Mouse (Mus musculus) heart, embryonic 12.5 days (tissue): ENCODE results near the gene Dpp9. TPM values are rescaled to one million over a fixed set of nuclear protein-coding genes. Genes with fewer than 3 reads are reported as not detected.
A peak's percentile ranks its signal among the peaks of the same experiment; 100 is the strongest.

Experiments used
- ATAC-seq: fragments of 200-750 bp; cut with Nextera tagmentation; 2 replicates; pipeline ENCODE4 v1.8.0; 2017; ENCODE audit warnings: moderate TSS enrichment, moderate library complexity; ENCODE audit not compliant: insufficient number of reproducible peaks, low FRiP score
- H3K27ac ChIP-seq: fragments of 300-500 bp; sonication (generic); 2 replicates; pipeline ENCODE4 v1.5.1; 2016; ENCODE audit warnings: mild to moderate bottlenecking, moderate library complexity; ENCODE audit not compliant: poor library complexity, severe bottlenecking
- H3K27me3 ChIP-seq: fragments of 300-500 bp; sonication (generic); replicated peaks from 2 replicates; pipeline ENCODE4 v1.6.1; 2016; ENCODE audit warnings: mild to moderate bottlenecking, moderate library complexity
- H3K36me3 ChIP-seq: fragments of 300-500 bp; sonication (generic); 2 replicates; pipeline ENCODE4 v1.6.1; 2016; ENCODE audit warnings: mild to moderate bottlenecking, moderate library complexity
- H3K4me1 ChIP-seq: fragments of 300-500 bp; sonication (generic); replicated peaks from 2 replicates; pipeline ENCODE4 v1.6.1; 2016; ENCODE audit warnings: mild to moderate bottlenecking
- H3K4me2 ChIP-seq: fragments of 300-500 bp; sonication (generic); 2 replicates; pipeline ENCODE4 v1.6.1; 2016; ENCODE audit warnings: mild to moderate bottlenecking, moderate library complexity
- H3K4me3 ChIP-seq: fragments of 300-500 bp; sonication (generic); 2 replicates; pipeline ENCODE4 v1.5.1; 2016; ENCODE audit warnings: mild to moderate bottlenecking
- H3K9ac ChIP-seq: fragments of 300-500 bp; sonication (generic); 2 replicates; pipeline ENCODE4 v1.6.1; 2016; ENCODE audit warnings: mild to moderate bottlenecking, moderate library complexity
- H3K9me3 ChIP-seq: fragments of 300-500 bp; sonication (generic); replicated peaks from 2 replicates; pipeline ENCODE4 v1.6.1; 2016; ENCODE audit warnings: mild to moderate bottlenecking, moderate library complexity
- WGBS: fragments of 180-500 bp; shearing (Covaris S2); methylation state at CpG from one replicate; pipeline ENCODE4 v1.1.7; 2016; 5-methylcytosine and 5-hydroxymethylcytosine counted together
- microRNA counts: library from miRNA; unstranded; fragments of <30 nt; microRNA quantifications from one replicate; lab custom pipeline; 2017
- microRNA-seq: library from miRNA; unstranded; fragments of <30 nt; microRNA quantifications from one replicate; pipeline ENCODE4, GENCODE M21; 2017
- polyA plus RNA-seq: library from polyadenylated mRNA; unstranded; fragments of >200 nt; fragmentation: Nextera tagmentation; extraction: Ambion mirVana; gene quantifications from 2 replicates; pipeline ENCODE4 v1.2.1, GENCODE M21; 2016

Gene Dpp9
- polyA plus RNA-seq, 1 experiment from 2014 or later = 27.8 TPM

GRCm38 (mm10) chr17:56139858-56140595, 78.7 kb downstream of the Dpp9 start, which contains the start of gene Sema6b:
Sema6b (minus strand) TSS chr17:56140343.
- Histone ChIP-seq H3K4me2 (peak within 1 kb of the TSS; percentile 92), H3K4me1 (peaks cover 22% of the 10 kb centered on the region), H3K9me3 (no peaks in the 10 kb centered on the region), H3K36me3 (no peaks in the 10 kb centered on the region), H3K9ac (peak within 1 kb of the TSS; percentile 64), H3K27ac (no peak within 1 kb of the TSS), H3K27me3 (peaks cover 97% of the 10 kb centered on the region), H3K4me3 (peak within 1 kb of the TSS; percentile 69)
- WGBS = 1% methylated on average over 76 of the region's 79 CpGs
- ATAC-seq = peak; percentile 22; the same call in 1 of the 2 replicates

- Histone ChIP-seq H3K27me3 (peaks cover 94% of the 10 kb centered on the region), H3K4me1 (peaks cover 27% of the 10 kb centered on the region), H3K36me3 (no peaks in the 10 kb centered on the region), H3K9ac (peak overlapping the region; percentile 64; the same call in 1 of the 2 replicates), H3K27ac (no peak overlapping the region), H3K4me3 (peak overlapping the region; percentile 69), H3K9me3 (no peaks in the 10 kb centered on the region), H3K4me2 (peak overlapping the region; percentile 92)
- WGBS = 13% methylated on average over 18 of the region's 21 CpGs
- no peak for ATAC-seq
Measured at GRCm38 (mm10) chr17:56139355-56139754, 79.3 kb downstream of the Dpp9 start.

DNA sequence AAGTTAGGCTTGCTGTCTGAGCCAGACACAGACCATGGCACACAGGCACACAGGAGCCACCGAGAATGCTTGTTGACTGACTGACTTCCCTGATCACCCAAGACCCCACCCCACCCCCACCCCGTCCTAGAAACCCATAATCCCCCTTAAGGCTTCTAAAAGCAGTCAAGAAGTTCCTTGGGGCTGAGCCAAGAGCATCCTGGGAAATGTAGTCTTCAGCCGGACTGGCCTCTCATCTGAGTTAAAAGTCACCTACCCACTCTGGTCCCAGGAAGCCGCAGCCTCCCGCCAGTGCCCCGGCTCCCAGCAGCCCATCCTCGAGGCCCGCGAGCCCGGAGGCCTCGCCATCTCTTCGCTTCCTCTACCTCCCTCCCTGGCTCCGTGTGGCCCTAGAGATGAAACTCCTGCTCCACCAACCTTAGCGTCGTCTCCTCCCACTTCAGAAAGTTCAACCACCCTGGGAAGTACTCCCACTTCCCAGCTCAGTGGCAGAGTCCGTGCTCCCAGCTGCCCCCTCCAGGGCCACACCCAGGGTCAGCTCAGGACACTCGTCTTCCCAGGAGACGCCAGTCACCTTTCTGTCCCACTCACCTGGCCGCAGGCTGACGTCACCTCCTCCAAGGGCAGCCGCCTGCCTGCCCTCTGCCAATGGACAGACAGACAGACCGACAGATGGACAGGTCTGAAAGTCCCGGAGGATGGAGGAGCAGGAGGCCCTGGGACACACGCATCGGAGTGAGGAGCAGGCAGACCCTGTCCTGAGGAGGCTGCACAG, 80.7 kb downstream of the Dpp9 start:
- WGBS = 21% methylated on average over 25 of the region's 25 CpGs
- Histone ChIP-seq H3K4me3 (no peak overlapping the region), H3K36me3 (no peaks in the 10 kb centered on the region), H3K27me3 (peaks cover 80% of the 10 kb centered on the region), H3K27ac (no peak overlapping the region), H3K4me1 (peaks cover 40% of the 10 kb centered on the region), H3K9ac (no peak overlapping the region), H3K4me2 (peak overlapping the region; percentile 31), H3K9me3 (no peaks in the 10 kb centered on the region)
- no peak for ATAC-seq

MicroRNAs within 50 kb of the gene (microRNA counts, 519-probe panel; counts per million panel counts)
- 1,334 counts per million, percentile 2 among the panel's probes with 10 or more counts for microRNA mmu-miR-7b (lab: Ali Mortazavi, UCI)

Small RNAs within 50 kb of the gene (microRNA-seq; reads per million reads assigned to microRNA genes)
- gene Gm44397 (not detected), gene Mir7b (3.3 reads per million, percentile 10 among the genes with 10 or more reads in this experiment)

Other genes starting within 250 kb of the Dpp9 start
- gene Shd, start 248.4 kb downstream of the Dpp9 start, polyA plus RNA-seq = 7.2 and 9.2 TPM in 2 replicates
- gene Fsd1, start 232.4 kb downstream of the Dpp9 start, polyA plus RNA-seq = 5.2 and 5.6 TPM in 2 replicates
- gene Stap2, start 213.3 kb downstream of the Dpp9 start, polyA plus RNA-seq = 10.2 and 10.4 TPM in 2 replicates
- gene Mpnd, start 213.2 kb downstream of the Dpp9 start, polyA plus RNA-seq = 75.4 and 78.7 TPM in 2 replicates
- 93.2 and 96.6 TPM in 2 replicates for gene Sh3gl1, start 182.3 kb downstream of the Dpp9 start, polyA plus RNA-seq
- 22.0 and 22.6 TPM in 2 replicates for gene Chaf1a, start 178.5 kb downstream of the Dpp9 start, polyA plus RNA-seq
- gene Ubxn6, start 143.9 kb downstream of the Dpp9 start, polyA plus RNA-seq = 35.5 and 39.8 TPM in 2 replicates
- 93.1 and 95.1 TPM in 2 replicates for gene Hdgfl2, start 139.3 kb downstream of the Dpp9 start, polyA plus RNA-seq
- gene Plin4, start 109.1 kb downstream of the Dpp9 start, polyA plus RNA-seq = 0.05 and 0.12 TPM in 2 replicates
- gene Plin5, start 101.3 kb downstream of the Dpp9 start, polyA plus RNA-seq = 0.09 and 0.17 TPM in 2 replicates
- 0.18 TPM in 1 of 2 replicates, not detected in the other for gene Lrg1, start 96.9 kb downstream of the Dpp9 start, polyA plus RNA-seq
- gene Sema6b, start 78.6 kb downstream of the Dpp9 start, polyA plus RNA-seq = 0.44 and 0.57 TPM in 2 replicates
- 4.8 and 5.0 TPM in 2 replicates for gene Tnfaip8l1, start 56.4 kb downstream of the Dpp9 start, polyA plus RNA-seq
- gene Mydgf, start 35.0 kb downstream of the Dpp9 start, polyA plus RNA-seq = 72.9 and 73.2 TPM in 2 replicates
- 19.5 and 19.9 TPM in 2 replicates for gene Fem1a, start 37.9 kb upstream of the Dpp9 start, polyA plus RNA-seq
- 8.6 and 9.5 TPM in 2 replicates for gene Ticam1, start 57.9 kb upstream of the Dpp9 start, polyA plus RNA-seq
- gene Plin3, start 74.0 kb upstream of the Dpp9 start, polyA plus RNA-seq = 59.1 and 60.0 TPM in 2 replicates
- gene Arrdc5, start 81.4 kb upstream of the Dpp9 start, polyA plus RNA-seq = not detected in 2 replicates
- gene Uhrf1, start 84.4 kb upstream of the Dpp9 start, polyA plus RNA-seq = 88.4 and 91.2 TPM in 2 replicates
- 34.3 and 37.1 TPM in 2 replicates for gene Kdm4b, start 107.2 kb upstream of the Dpp9 start, polyA plus RNA-seq